Mouse (Mus musculus) lung, postnatal 0 days (tissue): ENCODE measurements around the gene Cdh26.

ENCODE experiments used
- CTCF ChIP-seq: IDR thresholded peaks from 2 replicates; pipeline ENCODE4 v1.5.1; 2016; ENCODE audit warnings: antibody characterized with exemption, mild to moderate bottlenecking
- EP300 ChIP-seq: IDR thresholded peaks from 2 replicates; pipeline ENCODE4 v1.6.1; 2016; ENCODE audit warnings: antibody characterized with exemption, mild to moderate bottlenecking, control low read depth

- TF ChIP-seq CTCF: no peak
- no peak for TF ChIP-seq EP300
Measured at GRCm38 (mm10) chr2:178508279-178508678, 77.9 kb downstream of the Cdh26 start.
